Mouse (Mus musculus) bone marrow, adult 2 months (tissue): ENCODE data around the gene Sec1.

ENCODE experiments used
- CTCF ChIP-seq: fragments of 200-500 bp; IDR thresholded peaks from 2 replicates; pipeline ENCODE4 v1.5.1; 2011; ENCODE audit warnings: low read length, control low read depth; ENCODE audit not compliant: control insufficient read depth, insufficient read depth
- POLR2A ChIP-seq: fragments of 200-500 bp; IDR thresholded peaks from 2 replicates; pipeline ENCODE4 v1.6.1; 2011; ENCODE audit warnings: low read depth, mild to moderate bottlenecking, control low read depth, low read length, borderline replicate concordance; ENCODE audit not compliant: control insufficient read depth

DNA sequence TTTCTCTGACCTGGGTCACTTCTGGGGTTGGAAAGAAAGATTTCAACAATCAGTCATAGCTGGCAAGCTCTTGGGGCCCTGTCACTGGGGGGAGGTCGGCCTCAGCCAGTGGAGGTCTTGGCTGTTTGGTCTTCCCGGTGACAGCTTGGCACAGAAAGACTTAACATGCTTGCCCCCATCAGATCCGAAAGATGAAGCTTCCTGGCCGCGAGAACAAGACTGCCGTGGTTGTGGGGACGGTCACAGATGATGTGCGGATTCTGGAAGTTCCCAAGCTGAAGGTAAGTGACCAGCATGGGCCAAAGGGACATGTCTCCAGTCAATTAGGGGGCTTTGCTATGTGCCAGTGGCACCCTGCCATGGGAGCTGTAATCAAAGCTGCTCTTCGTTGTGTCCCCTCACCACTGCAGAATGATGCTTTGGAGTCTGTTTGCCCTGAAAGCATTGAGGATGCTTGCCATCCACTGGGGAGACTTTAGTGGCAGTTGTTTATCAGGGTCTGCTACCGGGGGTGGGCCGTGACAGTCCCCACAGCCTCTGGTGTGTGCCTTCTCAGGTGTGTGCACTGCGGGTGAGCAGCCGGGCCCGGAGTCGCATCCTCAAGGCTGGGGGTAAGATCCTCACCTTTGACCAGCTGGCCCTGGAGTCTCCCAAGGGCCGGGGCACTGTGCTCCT, 25.7 kb upstream of the Sec1 start:
- TF ChIP-seq CTCF (no peak), POLR2A (no peak)
